ENCODE assay signal across 8 mouse cellular contexts in genomic region chr2:28907691-28908388, GRCm38 (mm10). TPM values are rescaled to one million over a fixed set of nuclear protein-coding genes. Genes with fewer than 3 reads are reported as not detected.
DNase-seq lines count a peak whose midpoint lies in the region; ATAC-seq lines count a peak whose summit lies in the region.

No protein-coding gene starts in this region.

- no peaks in the 10 kb centered on the region for H3K9me3 ChIP-seq in kidney, embryonic 15.5 days (replicated peaks)
- no peaks in the 10 kb centered on the region for H3K9me3 ChIP-seq in embryonic facial prominence, embryonic 14.5 days (ENCODE audit: control insufficient read depth, low read length)
- no peaks in the 10 kb centered on the region for H3K9me3 ChIP-seq in hindbrain, embryonic 16.5 days (ENCODE audit: control insufficient read depth, low read length)
- no peaks in the 10 kb centered on the region for H3K9me3 ChIP-seq in midbrain, embryonic 15.5 days

- no peak for DNase-seq in kidney, postnatal 25 days
- no peak for DNase-seq in embryonic facial prominence, embryonic 14.5 days (ENCODE audit: low spot score)
- DNase-seq in adrenal gland, adult (ENCODE audit: inconsistent age in 2 of 2, low spot score in 1 of 2) = no peak
- no peak for DNase-seq in cerebellum, adult 9-10 months

- peak overlapping the region; percentile 58 for H3K4me2 ChIP-seq in kidney, embryonic 15.5 days
- H3K4me2 ChIP-seq in embryonic facial prominence, embryonic 14.5 days (ENCODE audit: low read depth, low read length) = peak overlapping the region; percentile 33
- H3K4me2 ChIP-seq in hindbrain, embryonic 16.5 days (ENCODE audit: low read length) = peak overlapping the region; percentile 45
- peak overlapping the region; percentile 41 for H3K4me2 ChIP-seq in midbrain, embryonic 15.5 days

- peaks cover 29% of the 10 kb centered on the region for H3K4me1 ChIP-seq in kidney, embryonic 15.5 days
- H3K4me1 ChIP-seq in embryonic facial prominence, embryonic 14.5 days (ENCODE audit: control insufficient read depth, insufficient read depth, low read length) = peaks cover 7% of the 10 kb centered on the region; the same call in 1 of the 2 replicates
- peaks cover 16% of the 10 kb centered on the region for H3K4me1 ChIP-seq in hindbrain, embryonic 16.5 days (ENCODE audit: control insufficient read depth, insufficient read depth, low read depth, low read length)
- peaks cover 43% of the 10 kb centered on the region for H3K4me1 ChIP-seq in midbrain, embryonic 15.5 days

- H3K9ac ChIP-seq in kidney, embryonic 15.5 days = no peak overlapping the region
- H3K9ac ChIP-seq in embryonic facial prominence, embryonic 14.5 days (ENCODE audit: low read depth, low read length) = 0 out of 2 replicates have a peak overlapping the region, but pooled peaks have one; percentile 38
- no peak overlapping the region for H3K9ac ChIP-seq in hindbrain, embryonic 16.5 days (ENCODE audit: low read depth, low read length)
- no peak overlapping the region for H3K9ac ChIP-seq in midbrain, embryonic 15.5 days

- peaks cover 22% of the 10 kb centered on the region for H3K36me3 ChIP-seq in kidney, embryonic 15.5 days
- H3K36me3 ChIP-seq in embryonic facial prominence, embryonic 14.5 days (ENCODE audit: control insufficient read depth, insufficient read depth, low read length) = peaks cover 20% of the 10 kb centered on the region; the same call in 1 of the 2 replicates
- peaks cover 7% of the 10 kb centered on the region; the same call in 1 of the 2 replicates for H3K36me3 ChIP-seq in hindbrain, embryonic 16.5 days (ENCODE audit: control insufficient read depth, insufficient read depth, low read length)
- no peaks in the 10 kb centered on the region for H3K36me3 ChIP-seq in midbrain, embryonic 15.5 days (replicated peaks)

- no peak overlapping the region for H3K27ac ChIP-seq in kidney, embryonic 15.5 days
- H3K27ac ChIP-seq in embryonic facial prominence, embryonic 14.5 days (replicated peaks; ENCODE audit: low read depth, low read length) = no peak overlapping the region
- peak overlapping the region; percentile 68; the same call in 1 of the 2 replicates for H3K27ac ChIP-seq in hindbrain, embryonic 16.5 days (ENCODE audit: low read depth, low read length)
- peak overlapping the region; percentile 72 for H3K27ac ChIP-seq in midbrain, embryonic 15.5 days

- WGBS in kidney, embryonic 15.5 days = 2% methylated on average over 10 of the region's 10 CpGs
- 6% methylated on average over 10 of the region's 10 CpGs for WGBS in embryonic facial prominence, embryonic 14.5 days
- 3% methylated on average over 10 of the region's 10 CpGs for WGBS in hindbrain, embryonic 16.5 days
- WGBS in midbrain, embryonic 15.5 days = 4% methylated on average over 10 of the region's 10 CpGs

- peak overlapping the region; percentile 31 for H3K4me3 ChIP-seq in kidney, embryonic 15.5 days (replicated peaks)
- peak overlapping the region; percentile 18; the same call in 1 of the 2 replicates for H3K4me3 ChIP-seq in embryonic facial prominence, embryonic 14.5 days (ENCODE audit: low read depth, low read length)
- H3K4me3 ChIP-seq in hindbrain, embryonic 16.5 days (ENCODE audit: low read length) = peak overlapping the region; percentile 16; the same call in 1 of the 2 replicates
- H3K4me3 ChIP-seq in midbrain, embryonic 15.5 days = peak overlapping the region; percentile 23

- no peak for ATAC-seq in kidney, embryonic 15.5 days (replicated peaks; ENCODE audit: low FRiP score)
- ATAC-seq in embryonic facial prominence, embryonic 14.5 days (ENCODE audit: low read depth) = no peak
- peak; percentile 18 for ATAC-seq in hindbrain, embryonic 16.5 days
- ATAC-seq in midbrain, embryonic 15.5 days (replicated peaks) = peak; percentile 40; the same call in 1 of the 2 replicates
- no peak for ATAC-seq in inflammation-experienced regulatory T-cells, adult 6 months

- H3K27me3 ChIP-seq in kidney, embryonic 15.5 days = peaks cover 71% of the 10 kb centered on the region
- peaks cover 66% of the 10 kb centered on the region for H3K27me3 ChIP-seq in embryonic facial prominence, embryonic 14.5 days (replicated peaks; ENCODE audit: control insufficient read depth, insufficient read depth, low read length)
- peaks cover 66% of the 10 kb centered on the region for H3K27me3 ChIP-seq in hindbrain, embryonic 16.5 days (replicated peaks; ENCODE audit: control insufficient read depth, insufficient read depth, low read length)
- peaks cover 73% of the 10 kb centered on the region for H3K27me3 ChIP-seq in midbrain, embryonic 15.5 days (replicated peaks)

RNA-seq across cellular contexts. Expression of gene Barhl1, which starts 8.6 kb away (rescaled TPM):
- not detected in 2 replicates for polyA plus RNA-seq in kidney, embryonic 15.5 days (2015; fragmentation: Nextera tagmentation; extraction: Ambion mirVana)
- 0.11 TPM in 1 of 2 replicates, not detected in the other for polyA plus RNA-seq in embryonic facial prominence, embryonic 14.5 days (2014; fragmentation: Nextera tagmentation; extraction: Ambion mirVana)
- polyA plus RNA-seq in hindbrain, embryonic 16.5 days (2015; fragmentation: Nextera tagmentation; extraction: Ambion mirVana) = 27.3 and 29.3 TPM in 2 replicates
- polyA plus RNA-seq in midbrain, embryonic 15.5 days (2015; fragmentation: Nextera tagmentation; extraction: Ambion mirVana) = 53.5 and 77.8 TPM in 2 replicates
- not detected for polyA plus RNA-seq in inflammation-experienced regulatory T-cells, adult 6 months (2017; shearing (Covaris generic))

Comparison
In these comparisons a context has a peak if more than half of its experiments do, and no peak if none do; other contexts are left out.
1. ATAC-seq: peak in hindbrain, embryonic 16.5 days (single experiment) and midbrain, embryonic 15.5 days (single experiment); none in kidney, embryonic 15.5 days (single experiment), embryonic facial prominence, embryonic 14.5 days (single experiment) and inflammation-experienced regulatory T-cells, adult 6 months (single experiment).
2. H3K27ac ChIP-seq: peak in hindbrain, embryonic 16.5 days (single experiment) and midbrain, embryonic 15.5 days (single experiment); none in kidney, embryonic 15.5 days (single experiment) and embryonic facial prominence, embryonic 14.5 days (single experiment).
3. RNA of gene Barhl1, which starts 8.6 kb away (polyA plus RNA-seq): 53.5 to 77.8 TPM in midbrain, embryonic 15.5 days and 27.3 to 29.3 TPM in hindbrain, embryonic 16.5 days; 0.11 TPM in embryonic facial prominence, embryonic 14.5 days, not detected in kidney, embryonic 15.5 days and not detected in inflammation-experienced regulatory T-cells, adult 6 months; every median in the first group is over 10 times any median in the second.
4. Peak in every context shown above with its lines, with median percentiles within 50 percentile points of each other: H3K4me2 ChIP-seq and H3K4me3 ChIP-seq.